Mouse (Mus musculus): ENCODE data around the gene Smg9.

GRCm38 (mm10) chr7:24379934-24380333 lies 19.5 kb upstream of the Smg9 start:
- TF ChIP-seq CTCF (IDR thresholded peaks at IDR 0.05; ENCODE audit: insufficient read depth, low read depth, low read length), result no peak
- no peak for TF ChIP-seq POLR2A (IDR thresholded peaks at IDR 0.05; ENCODE audit: insufficient read depth, low read depth, low read length)

Data from olfactory bulb, adult 2 months (tissue).